Mouse (Mus musculus) right cerebral cortex, postnatal 10 days (tissue): ENCODE results near the gene Gp1ba.

Source experiments
- DNase-seq, 2 experiments: peaks; one replicate each; pipeline ENCODE4 v3.0.0; 2021; ENCODE audit warnings: low spot score in 2 of 2

Gp1ba gene

DNA sequence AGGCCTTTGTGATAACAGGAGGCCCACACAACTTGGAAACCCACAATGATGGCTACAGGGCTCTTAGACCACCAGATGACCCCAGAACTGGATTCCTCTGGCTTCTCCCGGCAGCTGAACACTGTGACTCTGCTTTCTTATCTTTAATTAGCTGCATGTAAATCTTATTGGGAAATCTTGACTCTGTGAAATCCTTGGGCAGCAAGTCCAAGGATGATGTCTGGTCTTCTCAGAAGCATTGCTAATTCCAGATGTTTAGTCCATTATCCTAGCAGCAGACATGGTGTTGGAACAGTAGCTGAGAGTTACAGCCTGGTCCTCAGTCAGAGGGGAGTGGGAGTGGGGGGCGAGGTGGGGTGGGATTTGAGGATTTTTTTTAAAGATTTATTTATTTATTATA is 10.5 kb upstream of the Gp1ba start:
- no peak for DNase-seq

- DNase-seq: no peak
Observed at GRCm38 (mm10) chr11:70629557-70629956, 9.4 kb upstream of the Gp1ba start.

GRCm38 (mm10) chr11:70630129-70630528 is 8.8 kb upstream of the Gp1ba start:
- no peak for DNase-seq

- DNase-seq: no peak
Observed at GRCm38 (mm10) chr11:70635601-70636000, 3.3 kb upstream of the Gp1ba start.

- DNase-seq: no peak
Observed at GRCm38 (mm10) chr11:70637764-70638163, 1.2 kb upstream of the Gp1ba start.

GRCm38 (mm10) chr11:70638293-70638692 is 629 bp upstream of the Gp1ba start:
- DNase-seq: no peak

- no peak for DNase-seq
Observed at GRCm38 (mm10) chr11:70639976-70640375, 1.1 kb downstream of the Gp1ba start.

DNA sequence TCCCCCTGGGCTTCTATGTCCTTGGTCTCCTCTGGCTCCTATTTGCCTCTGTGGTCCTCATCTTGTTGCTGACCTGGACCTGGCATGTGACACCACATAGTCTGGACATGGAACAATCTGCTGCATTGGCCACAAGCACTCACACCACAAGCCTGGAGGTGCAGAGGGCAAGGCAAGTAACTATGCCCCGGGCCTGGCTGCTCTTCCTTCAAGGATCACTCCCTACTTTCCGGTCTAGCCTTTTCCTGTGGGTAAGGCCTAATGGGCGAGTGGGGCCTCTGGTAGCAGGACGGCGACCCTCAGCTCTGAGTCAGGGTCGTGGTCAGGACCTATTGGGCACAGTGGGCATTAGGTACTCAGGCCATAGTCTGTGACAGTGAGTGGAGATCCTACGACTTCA is 2.3 kb downstream of the Gp1ba start:
- no peak for DNase-seq

GRCm38 (mm10) chr11:70643051-70643450 is 4.1 kb downstream of the Gp1ba start:
- DNase-seq: no peak

GRCm38 (mm10) chr11:70644564-70645103 is 5.7 kb downstream of the Gp1ba start:
- DNase-seq: no peak

DNA sequence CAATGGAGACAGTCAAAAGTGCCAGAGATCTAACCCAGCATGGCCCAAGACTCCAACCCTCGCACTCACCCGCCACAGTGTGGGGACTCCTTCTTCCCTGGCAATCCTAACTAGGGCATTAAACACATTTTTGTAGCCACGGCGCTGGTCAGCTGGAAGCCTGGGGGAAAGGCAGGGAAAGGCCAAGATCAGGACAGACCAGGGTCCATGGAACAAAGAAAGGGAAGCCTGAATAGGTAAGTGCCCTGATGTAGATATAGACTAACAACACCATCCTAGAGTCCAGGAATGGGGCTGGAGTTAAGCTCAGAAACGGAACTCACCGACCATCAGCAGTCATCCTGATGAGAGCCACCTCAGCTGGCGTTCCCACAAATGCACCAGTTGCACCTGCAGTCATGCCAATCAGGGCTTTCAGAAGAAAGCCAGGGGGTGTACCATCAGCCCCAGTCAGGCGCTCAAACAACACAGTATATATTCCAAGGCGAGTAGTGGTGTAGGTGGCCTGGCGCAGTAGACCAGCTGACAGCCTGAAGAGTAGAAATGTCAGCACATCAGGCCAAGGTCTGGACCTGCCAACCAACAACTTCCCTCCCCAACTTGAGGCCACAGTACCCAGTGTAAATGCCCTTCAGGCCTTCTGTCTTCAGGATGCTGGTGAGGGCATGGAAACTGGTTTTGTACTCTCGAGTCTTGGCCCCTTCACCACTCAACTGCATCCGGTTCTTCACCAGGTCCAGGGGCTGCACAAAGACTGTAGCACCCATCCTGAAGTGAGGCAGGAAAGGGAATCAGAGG is 6.7 kb downstream of the Gp1ba start:
- DNase-seq: peak in 1 of 2 experiments; percentile 33

- peak in 1 of 2 experiments; percentile 60 for DNase-seq
Observed at GRCm38 (mm10) chr11:70646259-70646555, 7.3 kb downstream of the Gp1ba start.

DNA sequence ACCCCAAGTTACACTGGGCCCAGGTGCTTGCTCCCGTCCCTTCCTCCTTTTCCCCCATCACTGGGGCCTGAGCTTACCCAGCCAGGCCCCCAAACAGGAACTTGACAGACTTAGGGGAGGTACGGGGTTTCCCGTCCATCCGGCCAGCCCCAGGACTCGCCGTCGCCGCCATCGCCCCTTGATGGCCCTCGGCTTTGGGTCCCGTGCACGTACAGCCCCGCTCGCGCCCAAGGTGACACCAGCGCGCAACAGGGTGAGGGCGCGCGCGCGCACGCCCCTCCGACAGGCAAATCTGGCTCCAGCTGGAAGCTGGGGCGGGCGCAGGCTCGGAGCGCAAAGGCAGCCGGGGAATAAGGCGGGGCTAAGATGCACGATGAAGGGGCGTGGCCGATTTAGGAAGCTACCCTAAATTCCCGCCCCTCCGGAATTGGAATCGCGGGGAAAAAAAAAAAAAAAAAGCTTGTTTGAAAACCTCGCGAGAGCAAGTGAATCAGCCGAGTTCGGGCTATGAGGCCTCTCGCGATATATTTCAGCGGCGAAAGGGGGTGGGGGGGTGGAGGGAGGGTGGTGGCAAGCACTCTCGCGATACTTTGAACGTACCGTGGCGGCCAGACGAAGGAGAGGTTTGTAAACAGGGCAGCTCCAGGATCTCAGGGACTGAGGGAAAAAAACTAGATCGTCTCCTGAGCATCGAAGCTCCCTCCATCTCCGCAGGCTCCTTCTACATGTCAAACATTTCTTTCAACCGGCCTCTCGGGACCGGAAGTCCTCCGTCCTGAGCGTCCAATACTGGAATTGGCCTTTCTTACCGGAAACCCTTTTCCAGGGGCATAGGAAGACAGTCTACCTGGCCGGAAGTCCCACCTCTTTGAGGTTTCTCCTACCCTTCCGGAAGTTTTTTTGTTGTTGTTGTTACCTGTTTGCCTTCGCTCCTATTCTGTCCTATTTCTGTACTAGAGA is 8.0 kb downstream of the Gp1ba start, which contains the start of the genes Rnf167 and Slc25a11:
Rnf167 (plus strand) TSS at position 545 of the 960 bp plus-strand sequence.
Slc25a11 (minus strand) TSS at position 789 of the 960 bp plus-strand sequence.
- peak; percentile 98 for DNase-seq

GRCm38 (mm10) chr11:70647716-70648420 is 8.9 kb downstream of the Gp1ba start:
- DNase-seq: peak in 1 of 2 experiments; percentile 52

- DNase-seq: no peak
Observed at GRCm38 (mm10) chr11:70648512-70648911, 9.6 kb downstream of the Gp1ba start.

- DNase-seq: peak in 1 of 2 experiments; percentile 31
Observed at GRCm38 (mm10) chr11:70649185-70649734, 10.3 kb downstream of the Gp1ba start.

DNA sequence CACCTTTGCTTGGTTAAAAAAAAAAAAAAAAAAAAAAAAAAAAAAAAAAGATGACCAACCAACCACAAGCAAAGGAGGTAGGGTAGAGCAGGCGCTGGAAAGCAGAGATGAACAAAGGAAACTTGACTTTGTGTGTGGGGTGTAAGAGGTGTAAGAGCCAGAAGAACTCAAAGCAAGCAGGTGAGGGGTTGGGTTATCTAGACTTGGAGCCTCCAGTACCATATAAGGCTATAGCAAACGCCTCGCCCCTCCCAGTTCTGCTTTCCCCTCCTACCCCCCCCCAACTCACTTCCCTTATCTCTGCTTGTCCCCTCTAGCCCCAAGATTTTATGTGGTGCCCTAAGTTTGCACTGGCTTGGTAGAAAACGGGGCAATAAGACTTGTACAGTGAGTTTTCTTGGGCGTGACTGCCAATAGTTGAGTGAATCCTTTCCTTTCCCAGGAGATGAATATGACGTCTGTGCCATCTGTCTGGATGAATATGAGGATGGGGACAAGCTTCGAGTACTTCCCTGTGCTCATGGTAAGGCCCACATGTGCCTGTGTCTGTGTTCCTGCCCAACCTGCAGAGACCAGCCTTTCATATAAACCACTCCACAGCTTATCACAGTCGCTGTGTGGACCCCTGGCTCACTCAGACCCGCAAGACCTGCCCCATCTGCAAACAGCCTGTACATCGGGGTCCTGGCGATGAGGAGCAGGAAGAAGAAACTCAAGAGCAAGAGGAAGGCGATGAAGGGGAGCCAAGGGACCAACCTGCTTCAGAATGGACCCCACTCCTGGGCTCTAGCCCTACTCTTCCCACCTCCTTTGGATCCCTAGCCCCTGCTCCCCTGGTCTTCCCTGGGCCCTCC is 11.6 kb downstream of the Gp1ba start:
- peak in 1 of 2 experiments; percentile 29 for DNase-seq

GRCm38 (mm10) chr11:70651391-70651790 is 12.5 kb downstream of the Gp1ba start:
- DNase-seq: peak in 1 of 2 experiments; percentile 25

- DNase-seq: peak in 1 of 2 experiments; percentile 38
Observed at GRCm38 (mm10) chr11:70652029-70652883, 13.3 kb downstream of the Gp1ba start.
